Mouse (Mus musculus) bone marrow macrophage, adult 2 months (primary cell): ENCODE data around the gene Foxe1.

Experiments
- CTCF ChIP-seq: IDR thresholded peaks from 2 replicates; pipeline ENCODE4 v1.5.1; 2012; ENCODE audit warnings: low read depth, mild to moderate bottlenecking, low read length, moderate library complexity
- POLR2A ChIP-seq: IDR thresholded peaks from 2 replicates; pipeline ENCODE4 v1.6.1; 2012; ENCODE audit warnings: mild to moderate bottlenecking, low read depth, low read length, borderline replicate concordance

GRCm38 (mm10) chr4:46394388-46394787 is 51.0 kb downstream of the Foxe1 start:
- TF ChIP-seq POLR2A: no peak
- TF ChIP-seq CTCF: no peak
